Mouse (Mus musculus) intestine, embryonic 16.5 days (tissue): ENCODE data around the gene Mcf2l. TPM values are rescaled to one million over a fixed set of nuclear protein-coding genes. Genes with fewer than 3 reads are reported as not detected.

Source experiments
- ATAC-seq: fragments of 200-750 bp; cut with Nextera tagmentation; 2 replicates; pipeline ENCODE4 v1.8.0; 2017; ENCODE audit warnings: moderate TSS enrichment, moderate library complexity
- H3K27ac ChIP-seq: fragments of 300-500 bp; sonication (generic); 2 replicates; pipeline ENCODE4 v1.5.1; 2014; ENCODE audit warnings: mild to moderate bottlenecking, low read length
- H3K27me3 ChIP-seq: fragments of 300-500 bp; sonication (generic); replicated peaks from 2 replicates; pipeline ENCODE4 v1.6.1; 2014; ENCODE audit warnings: low read length, control low read depth, mixed read lengths; ENCODE audit not compliant: control insufficient read depth, insufficient read depth
- H3K36me3 ChIP-seq: fragments of 300-500 bp; sonication (generic); 2 replicates; pipeline ENCODE4 v1.6.1; 2014; ENCODE audit warnings: low read length, control low read depth; ENCODE audit not compliant: control insufficient read depth, insufficient read depth
- H3K4me1 ChIP-seq: fragments of 300-500 bp; sonication (generic); 2 replicates; pipeline ENCODE4 v1.6.1; 2014; ENCODE audit warnings: low read length, control low read depth, mixed read lengths; ENCODE audit not compliant: control insufficient read depth, insufficient read depth
- H3K4me2 ChIP-seq: fragments of 300-500 bp; sonication (generic); 2 replicates; pipeline ENCODE4 v1.6.1; 2014; ENCODE audit warnings: low read depth, low read length, control low read depth
- H3K4me3 ChIP-seq: fragments of 300-500 bp; sonication (generic); 2 replicates; pipeline ENCODE4 v1.5.1; 2014; ENCODE audit warnings: mild to moderate bottlenecking, low read length
- H3K9ac ChIP-seq: fragments of 300-500 bp; sonication (generic); 2 replicates; pipeline ENCODE4 v1.6.1; 2014; ENCODE audit warnings: low read depth, low read length
- H3K9me3 ChIP-seq: fragments of 300-500 bp; sonication (generic); 2 replicates; pipeline ENCODE4 v1.6.1; 2016; ENCODE audit warnings: low read length, control low read depth; ENCODE audit not compliant: control insufficient read depth
- WGBS: fragments of 180-500 bp; shearing (Covaris S2); extraction: QIAGEN DNeasy Blood & Tissue Kit; methylation state at CpG from one replicate; pipeline ENCODE4 v1.1.7; 2014; 5-methylcytosine and 5-hydroxymethylcytosine counted together
- polyA plus RNA-seq: library from polyadenylated mRNA; unstranded; fragments of >200 nt; fragmentation: Nextera tagmentation; extraction: Ambion mirVana; gene quantifications from 2 replicates; pipeline ENCODE4 v1.2.1, GENCODE M21; 2015

Gene Mcf2l
- polyA plus RNA-seq, 1 experiment from 2014 or later: 14.1 TPM

DNA sequence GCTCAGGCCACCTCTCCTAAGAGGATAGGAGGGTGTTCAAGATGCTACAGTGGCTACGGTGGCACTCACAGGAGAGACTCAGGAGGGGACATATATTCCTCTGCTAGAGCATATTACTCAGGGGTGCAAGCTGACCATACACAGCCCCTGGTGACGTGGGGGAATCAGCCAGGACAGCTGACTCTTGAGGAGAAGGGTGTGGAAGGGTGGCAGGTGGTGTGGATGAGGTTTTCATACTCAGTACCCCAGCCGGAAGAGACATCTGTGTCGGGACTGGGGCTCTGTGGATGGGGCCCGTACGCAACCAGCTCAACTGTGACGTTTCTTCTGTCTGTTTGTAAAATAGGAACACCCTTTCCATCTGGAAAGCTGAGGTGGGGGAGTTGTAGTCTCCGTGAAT is 58.9 kb downstream of the Mcf2l start:
- Histone ChIP-seq H3K27me3 (no peaks in the 10 kb centered on the region), H3K4me1 (peaks cover 38% of the 10 kb centered on the region), H3K4me2 (no peak overlapping the region), H3K9me3 (no peaks in the 10 kb centered on the region), H3K36me3 (no peaks in the 10 kb centered on the region), H3K9ac (no peak overlapping the region), H3K27ac (no peak overlapping the region), H3K4me3 (0 out of 2 replicates have a peak overlapping the region, but pooled peaks have one; percentile 24)
- 92% methylated on average over 8 of the region's 8 CpGs for WGBS
- no peak for ATAC-seq

DNA sequence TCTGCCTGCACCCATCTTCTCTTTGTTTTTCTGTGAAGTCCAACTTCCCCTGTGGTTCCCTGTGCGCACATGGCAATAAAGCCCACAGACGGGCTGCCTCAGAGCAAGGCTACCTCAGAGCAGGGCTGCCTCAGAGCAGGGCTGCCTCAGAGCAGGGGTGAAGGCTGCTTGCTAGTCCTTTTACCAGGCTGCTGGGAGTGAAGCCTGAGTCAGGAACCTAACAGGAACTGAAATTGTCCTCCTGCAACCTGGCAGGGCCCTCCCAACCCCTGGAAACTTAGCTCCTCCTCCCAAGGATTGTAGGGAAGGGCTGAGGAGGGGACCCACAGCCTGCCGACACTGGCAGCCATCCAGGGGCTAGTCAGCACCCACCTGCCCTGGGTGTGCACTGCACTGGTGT is 60.2 kb downstream of the Mcf2l start:
- H3K27me3 ChIP-seq: no peaks in the 10 kb centered on the region
- peak overlapping the region; percentile 53 for H3K27ac ChIP-seq
- H3K9me3 ChIP-seq: no peaks in the 10 kb centered on the region
- no peak overlapping the region for H3K4me3 ChIP-seq
- H3K4me2 ChIP-seq: no peak overlapping the region
- H3K4me1 ChIP-seq: peaks cover 35% of the 10 kb centered on the region
- no peaks in the 10 kb centered on the region for H3K36me3 ChIP-seq
- ATAC-seq: peak; percentile 21; the same call in 1 of the 2 replicates
- WGBS: 52% methylated on average over 3 of the region's 3 CpGs
- peak overlapping the region; percentile 10; the same call in 1 of the 2 replicates for H3K9ac ChIP-seq

DNA sequence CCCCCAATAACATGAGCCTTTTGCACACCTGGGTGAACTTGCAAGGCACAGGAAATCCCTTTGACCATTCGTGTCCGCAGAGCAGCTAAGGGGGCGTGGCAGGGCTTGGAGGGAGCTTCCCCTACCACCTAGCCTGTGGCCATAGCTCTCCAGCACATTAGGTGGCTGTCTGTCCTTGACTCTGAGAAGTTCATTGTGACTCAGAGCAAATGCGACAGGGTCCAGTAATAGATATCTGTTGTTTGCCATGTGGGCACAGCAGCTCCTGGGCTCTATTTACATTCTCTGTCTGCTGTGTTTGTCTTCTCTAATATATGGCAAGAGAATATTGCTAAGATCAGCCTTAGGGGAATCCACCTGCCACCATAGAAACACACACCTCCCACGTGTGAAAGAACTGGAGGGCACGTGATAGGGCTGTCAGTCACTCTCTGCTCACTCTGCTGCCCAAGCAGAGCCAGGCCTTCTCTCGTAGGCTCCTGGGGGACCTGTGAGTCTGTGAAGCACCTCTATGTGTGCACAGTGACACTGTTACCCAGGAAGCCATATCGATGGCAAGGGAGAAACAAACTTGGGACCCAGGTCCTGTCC is 60.9 kb downstream of the Mcf2l start:
- Histone ChIP-seq H3K9me3 (no peaks in the 10 kb centered on the region), H3K4me2 (no peak overlapping the region), H3K9ac (no peak overlapping the region), H3K4me3 (no peak overlapping the region), H3K4me1 (peaks cover 28% of the 10 kb centered on the region), H3K27ac (peak overlapping the region; percentile 53), H3K36me3 (no peaks in the 10 kb centered on the region), H3K27me3 (no peaks in the 10 kb centered on the region)
- 42% methylated on average over 8 of the region's 8 CpGs for WGBS
- ATAC-seq: peak; percentile 42

DNA sequence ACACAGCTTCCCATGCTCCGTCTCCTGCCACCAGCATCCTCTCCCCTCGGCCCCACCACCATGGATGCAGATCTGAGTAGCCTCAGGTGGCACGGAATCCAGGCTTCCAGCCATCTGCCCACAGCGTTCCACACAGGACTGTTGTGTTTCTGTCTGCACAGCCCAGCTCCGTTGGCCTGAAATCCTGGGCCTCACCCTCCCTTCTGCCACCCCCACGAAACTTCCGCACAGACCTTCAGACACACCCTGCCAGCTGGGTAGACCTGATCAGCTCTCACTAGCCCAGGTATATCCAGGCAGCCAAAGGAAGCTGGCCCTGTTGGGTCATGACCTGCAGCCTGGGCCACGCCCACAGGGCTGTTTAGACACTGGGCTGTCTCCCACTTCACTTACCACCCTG is 66.9 kb downstream of the Mcf2l start:
- no peaks in the 10 kb centered on the region for H3K27me3 ChIP-seq
- H3K9ac ChIP-seq: no peak overlapping the region
- 57% methylated on average over 8 of the region's 8 CpGs for WGBS
- no peak overlapping the region for H3K4me3 ChIP-seq
- no peaks in the 10 kb centered on the region for H3K36me3 ChIP-seq
- no peak overlapping the region for H3K27ac ChIP-seq
- peak; percentile 68 for ATAC-seq
- no peaks in the 10 kb centered on the region for H3K9me3 ChIP-seq
- no peak overlapping the region for H3K4me2 ChIP-seq
- H3K4me1 ChIP-seq: peaks cover 11% of the 10 kb centered on the region

DNA sequence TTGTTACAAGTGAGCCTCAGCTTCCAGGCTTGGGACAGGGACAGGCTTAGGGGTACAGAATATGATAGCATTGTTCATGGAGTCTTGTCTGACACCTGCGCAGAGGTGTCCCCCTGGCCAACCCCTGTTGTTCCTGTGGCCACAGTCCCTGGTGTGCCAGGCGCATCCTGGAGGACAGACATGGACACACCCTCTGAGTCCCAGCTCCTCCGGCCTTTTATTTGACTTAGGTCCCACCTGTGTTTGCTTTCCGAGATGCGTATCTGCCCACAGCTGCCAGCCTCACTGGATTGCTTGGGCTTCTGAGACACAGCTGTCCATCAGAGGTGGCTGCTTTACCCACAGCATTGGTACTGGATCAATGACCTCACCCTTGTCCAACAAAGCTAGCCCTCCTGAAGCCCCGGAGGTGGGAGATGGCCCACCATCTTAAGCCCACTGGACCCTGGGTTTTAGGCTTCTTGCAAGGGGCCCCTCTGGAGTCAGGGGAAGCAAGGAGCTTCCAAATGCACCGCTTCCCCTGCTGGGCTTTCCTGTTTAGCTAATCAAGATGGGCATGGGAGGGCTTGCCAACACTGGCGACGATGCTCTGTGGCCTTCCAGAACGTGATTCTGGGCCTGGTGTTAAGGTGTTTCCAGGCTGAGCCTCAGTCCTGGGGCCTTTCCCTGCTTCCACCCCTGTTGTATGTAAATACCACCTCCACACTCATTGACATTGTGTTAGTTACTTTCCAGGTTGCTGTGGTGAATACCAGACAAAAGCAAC is 67.7 kb downstream of the Mcf2l start:
- H3K4me2 ChIP-seq: no peak overlapping the region
- no peak overlapping the region for H3K9ac ChIP-seq
- H3K4me3 ChIP-seq: no peak overlapping the region
- WGBS: 56% methylated on average over 10 of the region's 10 CpGs
- H3K36me3 ChIP-seq: no peaks in the 10 kb centered on the region
- H3K27me3 ChIP-seq: no peaks in the 10 kb centered on the region
- peak; percentile 73 for ATAC-seq
- no peaks in the 10 kb centered on the region for H3K9me3 ChIP-seq
- peak overlapping the region; percentile 43; the same call in 1 of the 2 replicates for H3K27ac ChIP-seq
- H3K4me1 ChIP-seq: peaks cover 11% of the 10 kb centered on the region

DNA sequence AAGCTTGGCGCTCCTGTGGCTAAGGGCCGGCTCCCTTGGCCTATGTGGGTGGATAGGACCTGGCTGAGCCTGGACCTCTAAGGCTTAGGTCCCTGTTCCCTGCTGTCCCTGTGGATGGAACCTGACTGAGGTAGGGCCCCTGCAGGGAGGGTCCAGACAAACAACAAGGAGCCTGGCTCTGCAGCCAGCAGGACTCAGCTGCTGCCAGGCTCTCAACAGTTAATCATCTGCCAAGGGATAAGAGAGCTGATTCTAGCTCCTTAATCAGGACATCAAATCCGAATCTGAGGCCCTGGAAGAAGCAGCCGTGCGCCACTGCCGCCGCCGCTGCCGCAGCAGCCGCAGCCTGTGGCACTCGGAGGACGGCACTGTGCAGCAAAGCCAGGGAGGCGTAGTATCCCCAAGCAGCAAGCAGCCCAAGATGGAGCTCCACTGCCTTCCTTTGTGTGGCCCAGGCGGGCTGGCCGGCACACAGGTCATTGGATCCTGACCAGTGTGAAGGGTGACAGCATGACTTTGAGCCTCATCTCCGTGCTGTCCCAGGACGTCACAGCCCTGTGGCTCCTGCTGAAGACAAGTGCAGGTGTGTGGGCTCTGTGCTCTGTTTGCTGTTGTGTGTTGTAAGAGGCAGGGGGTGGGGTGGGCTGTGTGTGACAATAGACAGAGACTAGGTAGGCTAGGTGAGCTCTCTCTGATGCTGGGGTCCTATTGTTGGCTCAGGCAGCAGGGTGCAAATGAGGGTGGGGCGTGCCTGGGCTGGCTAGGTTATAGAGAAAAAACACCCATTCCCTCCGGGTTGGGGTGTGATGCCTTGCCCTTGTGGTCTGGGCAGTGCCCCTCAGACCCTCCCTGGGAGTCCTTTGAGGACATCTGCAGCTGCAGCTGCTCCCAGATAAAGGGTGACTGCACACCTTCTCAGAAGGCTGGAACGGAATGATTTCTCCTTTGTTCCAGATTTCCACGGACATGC is 74.3 kb downstream of the Mcf2l start:
- peak overlapping the region; percentile 58 for H3K9ac ChIP-seq
- 10% methylated on average over 21 of the region's 21 CpGs for WGBS

DNA sequence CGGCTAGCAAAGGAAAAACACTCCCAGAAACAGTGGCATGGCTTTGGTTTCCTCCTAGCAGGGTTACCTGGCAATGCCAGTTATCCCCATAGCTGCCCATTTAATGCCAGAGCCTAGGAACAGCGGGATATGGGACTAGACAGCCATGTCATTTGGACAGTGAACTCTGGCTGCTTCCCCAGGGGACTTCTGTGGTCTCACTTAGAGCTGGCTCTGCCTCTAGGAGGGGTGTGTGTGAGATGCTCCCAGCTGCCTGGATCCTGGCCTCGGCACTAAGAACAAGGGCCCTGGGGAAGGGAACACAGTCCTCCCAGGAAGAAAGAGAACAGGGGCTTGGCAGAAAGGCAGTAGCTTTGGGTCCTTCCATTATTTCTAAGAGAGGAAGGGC is 75.0 kb downstream of the Mcf2l start:
- H3K4me3 ChIP-seq: peak overlapping the region; percentile 26; the same call in 1 of the 2 replicates
- no peak for ATAC-seq
- H3K4me1 ChIP-seq: peaks cover 16% of the 10 kb centered on the region
- H3K27me3 ChIP-seq: no peaks in the 10 kb centered on the region
- H3K36me3 ChIP-seq: no peaks in the 10 kb centered on the region
- H3K9ac ChIP-seq: peak overlapping the region; percentile 18; the same call in 1 of the 2 replicates
- H3K4me2 ChIP-seq: peak overlapping the region; percentile 52; the same call in 1 of the 2 replicates
- WGBS: 27% methylated on average over 3 of the region's 3 CpGs
- no peaks in the 10 kb centered on the region for H3K9me3 ChIP-seq
- no peak overlapping the region for H3K27ac ChIP-seq

More for the DNA sequence above, 74.3 kb downstream of the Mcf2l start:
- H3K9me3 ChIP-seq: no peaks in the 10 kb centered on the region
- no peak overlapping the region for H3K27ac ChIP-seq
- no peaks in the 10 kb centered on the region for H3K36me3 ChIP-seq
- H3K4me1 ChIP-seq: peaks cover 15% of the 10 kb centered on the region
- H3K27me3 ChIP-seq: no peaks in the 10 kb centered on the region
- ATAC-seq: peak; percentile 54
- peak overlapping the region; percentile 26 for H3K4me3 ChIP-seq
- peak overlapping the region; percentile 52 for H3K4me2 ChIP-seq

DNA sequence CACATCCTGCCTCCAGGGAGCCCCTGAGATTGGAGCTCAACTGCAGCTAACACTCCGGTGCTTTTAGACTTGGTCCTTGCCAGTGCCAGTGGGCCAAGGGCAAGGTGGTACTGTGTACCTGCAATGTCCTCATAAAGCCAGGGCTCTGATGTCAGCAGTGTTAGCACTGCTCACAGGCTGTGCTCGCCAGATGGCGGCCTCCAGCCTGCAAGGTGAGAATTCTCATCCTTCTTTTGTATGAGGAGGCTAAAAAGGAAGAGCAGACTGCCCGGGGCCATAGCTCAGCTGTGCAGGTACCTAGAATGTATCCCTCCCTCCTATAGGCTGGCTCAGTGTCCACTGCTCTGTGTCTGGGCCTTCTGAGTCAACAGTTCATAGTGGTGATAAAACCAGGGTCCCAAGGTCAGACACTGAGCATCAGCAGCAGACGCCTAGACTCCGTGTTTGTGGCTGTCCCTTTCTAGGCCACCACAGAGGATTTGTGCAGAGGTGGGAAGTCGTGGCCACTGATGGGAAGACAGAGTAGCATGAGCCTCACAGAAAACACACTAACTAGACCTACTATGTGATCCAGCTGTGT is 77.5 kb downstream of the Mcf2l start:
- no peak for ATAC-seq
- WGBS: 62% methylated on average over 7 of the region's 7 CpGs
- H3K9ac ChIP-seq: no peak overlapping the region
- no peaks in the 10 kb centered on the region for H3K36me3 ChIP-seq
- H3K27ac ChIP-seq: no peak overlapping the region
- H3K4me2 ChIP-seq: no peak overlapping the region
- H3K4me1 ChIP-seq: peaks cover 22% of the 10 kb centered on the region
- no peak overlapping the region for H3K4me3 ChIP-seq
- no peaks in the 10 kb centered on the region for H3K27me3 ChIP-seq
- no peaks in the 10 kb centered on the region for H3K9me3 ChIP-seq

DNA sequence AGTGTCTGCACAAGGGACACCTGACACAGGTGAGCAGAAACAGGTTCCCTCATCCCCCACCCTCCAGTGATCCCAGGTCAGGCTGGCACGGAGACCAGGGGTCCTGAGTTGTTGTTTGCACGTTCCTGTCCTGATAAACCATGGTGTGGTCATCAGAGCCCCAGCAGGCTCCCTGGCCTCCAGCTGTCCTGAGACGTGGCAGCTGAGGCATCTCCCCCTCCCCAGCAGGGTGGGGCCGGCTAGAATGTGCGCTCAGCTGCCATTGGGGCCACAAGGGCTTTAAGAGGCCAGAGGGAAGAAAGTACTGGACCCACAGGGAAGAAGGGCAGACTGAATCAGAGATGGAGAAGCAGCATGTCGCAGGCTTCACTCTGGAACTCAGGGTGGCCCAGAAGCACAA is 79.1 kb downstream of the Mcf2l start:
- no peak overlapping the region for H3K4me2 ChIP-seq
- no peak overlapping the region for H3K27ac ChIP-seq
- H3K4me1 ChIP-seq: peaks cover 18% of the 10 kb centered on the region
- H3K9ac ChIP-seq: no peak overlapping the region
- WGBS: 44% methylated on average over 6 of the region's 6 CpGs
- H3K27me3 ChIP-seq: no peaks in the 10 kb centered on the region
- H3K9me3 ChIP-seq: no peaks in the 10 kb centered on the region
- no peak overlapping the region for H3K4me3 ChIP-seq
- H3K36me3 ChIP-seq: no peaks in the 10 kb centered on the region
- no peak for ATAC-seq
